Mouse (Mus musculus): ENCODE results near the gene Cdh23.

The Cdh23 gene

GRCm38 (mm10) chr10:60399449-60399848 is 296.8 kb downstream of the Cdh23 start, which contains the start of gene Gm17455:
Gene Gm17455 (plus strand): TSS chr10:60399726.
- DNase-seq (ENCODE audit: low spot score in 2 of 2) = no peak

GRCm38 (mm10) chr10:60398051-60398814 is 298.1 kb downstream of the Cdh23 start:
- no peak for DNase-seq (ENCODE audit: low spot score in 2 of 2)

GRCm38 (mm10) chr10:60395605-60396004 is 300.7 kb downstream of the Cdh23 start:
- no peak for DNase-seq (ENCODE audit: low spot score in 2 of 2)

- DNase-seq (ENCODE audit: low spot score in 2 of 2) = no peak
Observed at GRCm38 (mm10) chr10:60394936-60395335, 301.4 kb downstream of the Cdh23 start.

GRCm38 (mm10) chr10:60391661-60392060 is 304.6 kb downstream of the Cdh23 start:
- DNase-seq (ENCODE audit: low spot score in 2 of 2) = no peak

GRCm38 (mm10) chr10:60390904-60391420 is 305.3 kb downstream of the Cdh23 start:
- no peak for DNase-seq (ENCODE audit: low spot score in 2 of 2)

- DNase-seq (ENCODE audit: low spot score in 2 of 2) = no peak
Observed at GRCm38 (mm10) chr10:60390177-60390903, 305.9 kb downstream of the Cdh23 start.

GRCm38 (mm10) chr10:60389447-60389865 is 306.8 kb downstream of the Cdh23 start:
- DNase-seq (ENCODE audit: low spot score in 2 of 2) = no peak

GRCm38 (mm10) chr10:60388332-60388731 is 308.0 kb downstream of the Cdh23 start:
- DNase-seq (ENCODE audit: low spot score in 2 of 2) = no peak

- DNase-seq (ENCODE audit: low spot score in 2 of 2) = no peak
Observed at GRCm38 (mm10) chr10:60381142-60381925, 315.0 kb downstream of the Cdh23 start.

- DNase-seq (ENCODE audit: low spot score in 2 of 2) = no peak
Observed at GRCm38 (mm10) chr10:60380229-60380628, 316.1 kb downstream of the Cdh23 start.

- DNase-seq (ENCODE audit: low spot score in 2 of 2) = no peak
Observed at GRCm38 (mm10) chr10:60379419-60379957, 316.8 kb downstream of the Cdh23 start.

- no peak for DNase-seq (ENCODE audit: low spot score in 2 of 2)
Observed at GRCm38 (mm10) chr10:60376704-60377103, 319.6 kb downstream of the Cdh23 start.

- DNase-seq (ENCODE audit: low spot score in 2 of 2) = no peak
Observed at GRCm38 (mm10) chr10:60373937-60374578, 322.2 kb downstream of the Cdh23 start.

GRCm38 (mm10) chr10:60373543-60373936 is 322.8 kb downstream of the Cdh23 start:
- no peak for DNase-seq (ENCODE audit: low spot score in 2 of 2)

GRCm38 (mm10) chr10:60371596-60372386 is 324.5 kb downstream of the Cdh23 start:
- no peak for DNase-seq (ENCODE audit: low spot score in 2 of 2)

- DNase-seq (ENCODE audit: low spot score in 2 of 2) = no peak
Observed at GRCm38 (mm10) chr10:60370601-60371061, 325.7 kb downstream of the Cdh23 start.

GRCm38 (mm10) chr10:60370098-60370497 is 326.2 kb downstream of the Cdh23 start:
- DNase-seq (ENCODE audit: low spot score in 2 of 2) = no peak

GRCm38 (mm10) chr10:60369405-60369804 is 326.9 kb downstream of the Cdh23 start:
- no peak for DNase-seq (ENCODE audit: low spot score in 2 of 2)

GRCm38 (mm10) chr10:60367904-60368303 is 328.4 kb downstream of the Cdh23 start:
- no peak for DNase-seq (ENCODE audit: low spot score in 2 of 2)
